In the genomic region with DNA sequence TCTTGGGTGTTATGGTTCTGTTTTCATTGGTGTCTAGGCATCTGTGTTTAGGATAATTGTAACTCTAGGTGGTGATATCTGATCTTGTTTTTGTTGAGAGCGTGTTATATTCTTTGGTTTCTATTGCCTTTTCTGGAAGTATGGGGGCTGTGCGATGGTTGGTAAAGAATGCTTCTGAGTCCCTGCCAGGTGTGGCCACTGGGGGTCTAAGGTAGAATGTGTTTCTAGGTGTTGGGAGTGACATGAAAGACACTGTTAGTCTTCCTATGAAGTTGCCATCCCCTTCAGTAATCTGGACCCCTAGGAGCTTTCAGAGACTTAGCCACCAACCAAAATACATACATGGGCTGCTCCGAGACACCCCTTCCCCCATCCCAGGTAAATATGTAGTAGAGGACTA, we compare ENCODE assay signal across 22 mouse cellular contexts. TPM values are rescaled to one million over a fixed set of nuclear protein-coding genes. Genes with fewer than 3 reads are reported as not detected.
"Had no signal": no experiment of that assay in that cellular context is flagged by ENCODE, and none has a peak within 500 bp of the region (broad histone marks: within the 10 kb centered on the region; RNA-seq: fewer than 3 reads in every experiment).

No protein-coding gene starts in this region.

- H3K4me2 ChIP-seq: limb, embryonic 12.5 days; limb, embryonic 15.5 days; liver, embryonic 12.5 days; liver, embryonic 15.5 days; lung, embryonic 14.5 days; midbrain, embryonic 12.5 days; midbrain, embryonic 15.5 days; neural tube, embryonic 13.5 days; stomach, embryonic 15.5 days had no signal

- H3K9me3 ChIP-seq: limb, embryonic 12.5 days; limb, embryonic 15.5 days; liver, embryonic 12.5 days; liver, embryonic 15.5 days; midbrain, embryonic 12.5 days; midbrain, embryonic 15.5 days; neural tube, embryonic 13.5 days; stomach, embryonic 15.5 days had no signal

- H3K36me3 ChIP-seq: limb, embryonic 12.5 days; limb, embryonic 15.5 days; liver, embryonic 12.5 days; liver, embryonic 15.5 days; midbrain, embryonic 12.5 days; midbrain, embryonic 15.5 days; neural tube, embryonic 13.5 days; stomach, embryonic 15.5 days had no signal

- H3K4me3 ChIP-seq: limb, embryonic 12.5 days; limb, embryonic 15.5 days; liver, embryonic 12.5 days; liver, embryonic 15.5 days; midbrain, embryonic 12.5 days; midbrain, embryonic 15.5 days; neural tube, embryonic 13.5 days; stomach, embryonic 15.5 days had no signal

- H3K4me1 ChIP-seq: limb, embryonic 12.5 days; limb, embryonic 15.5 days; liver, embryonic 12.5 days; liver, embryonic 15.5 days; midbrain, embryonic 12.5 days; midbrain, embryonic 15.5 days; neural tube, embryonic 13.5 days; stomach, embryonic 15.5 days had no signal

- DNase-seq: kidney, adult 2 months; kidney, postnatal 25 days; lung, embryonic 14.5 days; retina, postnatal 1 day; right cerebral cortex, postnatal 25 days; spleen, adult 18-20 months had no signal

- H3K27me3 ChIP-seq: limb, embryonic 12.5 days; limb, embryonic 15.5 days; liver, embryonic 12.5 days; liver, embryonic 15.5 days; midbrain, embryonic 12.5 days; midbrain, embryonic 15.5 days; neural tube, embryonic 13.5 days; stomach, embryonic 15.5 days had no signal

- ATAC-seq: intestine, postnatal 0 days; liver, embryonic 12.5 days; lung, postnatal 0 days; midbrain, embryonic 15.5 days had no signal

- H3K27ac ChIP-seq: kidney, postnatal 0 days; limb, embryonic 12.5 days; limb, embryonic 15.5 days; liver, embryonic 12.5 days; liver, embryonic 15.5 days; macrophage; midbrain, embryonic 12.5 days; midbrain, embryonic 15.5 days; neural tube, embryonic 13.5 days; stomach, embryonic 15.5 days had no signal

- H3K9ac ChIP-seq: limb, embryonic 12.5 days; limb, embryonic 15.5 days; liver, embryonic 12.5 days; liver, embryonic 15.5 days; lung, embryonic 14.5 days; midbrain, embryonic 12.5 days; midbrain, embryonic 15.5 days; neural tube, embryonic 13.5 days; stomach, embryonic 15.5 days had no signal

RNA-seq across cellular contexts. Expression of gene Trpm1, which starts 54.0 kb away (rescaled TPM):
- total RNA-seq: megakaryocyte, adult 5-6 weeks had no signal
- polyA plus RNA-seq: intestine, embryonic 14.5 days; intestine, postnatal 0 days; kidney, embryonic 14.5 days; large intestine, adult 2 months; liver, embryonic 12.5 days; liver, embryonic 15.5 days; lung, embryonic 14.5 days; lung, postnatal 0 days; macrophage; neural tube, embryonic 13.5 days had no signal
